Mouse (Mus musculus) skeletal muscle tissue, adult 2 months (tissue): Measurements from ENCODE around the gene Bmpr2.
"Not testable (repeated sequence)": the region's sequence is repeated elsewhere in the genome, so short reads cannot be mapped to it uniquely, and the experiment has no call there.

Experiments used
- DNase-seq: peaks from one replicate; pipeline ENCODE4 v3.0.0-alpha.2; 2012; ENCODE audit warnings: low read depth, low spot score

The Bmpr2 gene

GRCm38 (mm10) chr1:59763164-59763768 is at the start of gene Bmpr2:
Bmpr2 (plus strand) TSS chr1:59763400.
- peak; percentile 75 for DNase-seq

GRCm38 (mm10) chr1:59719900-59720299 is 43.3 kb upstream of the Bmpr2 start:
- no peak for DNase-seq

- no peak for DNase-seq
These were observed 37.5 kb upstream of the Bmpr2 start for GRCm38 (mm10) chr1:59725661-59726060.

- DNase-seq = no peak
These were observed 33.1 kb upstream of the Bmpr2 start for GRCm38 (mm10) chr1:59730106-59730505.

GRCm38 (mm10) chr1:59730737-59731136 is 32.5 kb upstream of the Bmpr2 start:
- DNase-seq = no peak

- no peak for DNase-seq
These were observed 29.1 kb upstream of the Bmpr2 start for GRCm38 (mm10) chr1:59734076-59734475.

- DNase-seq = no peak
These were observed 24.3 kb upstream of the Bmpr2 start for GRCm38 (mm10) chr1:59738768-59739414.

- DNase-seq = no peak
These were observed 23.4 kb upstream of the Bmpr2 start for GRCm38 (mm10) chr1:59739577-59740354.

- DNase-seq = no peak
These were observed 14.2 kb upstream of the Bmpr2 start for GRCm38 (mm10) chr1:59749047-59749446.

GRCm38 (mm10) chr1:59749724-59750123 is 13.5 kb upstream of the Bmpr2 start:
- not testable (repeated sequence) for DNase-seq

GRCm38 (mm10) chr1:59755298-59755697 is 7.9 kb upstream of the Bmpr2 start:
- DNase-seq = no peak

- DNase-seq = no peak
These were observed 4.9 kb upstream of the Bmpr2 start for GRCm38 (mm10) chr1:59758325-59758724.

GRCm38 (mm10) chr1:59762208-59762607 is 992 bp upstream of the Bmpr2 start:
- DNase-seq = peak; percentile 10

- peak; percentile 14 for DNase-seq
These were observed 493 bp upstream of the Bmpr2 start for GRCm38 (mm10) chr1:59762651-59763163.

GRCm38 (mm10) chr1:59763781-59764251 is 616 bp downstream of the Bmpr2 start:
- DNase-seq = peak; percentile 31

- DNase-seq = peak; percentile 45
These were observed 1.3 kb downstream of the Bmpr2 start for GRCm38 (mm10) chr1:59764407-59764971.

GRCm38 (mm10) chr1:59765279-59765678 is 2.1 kb downstream of the Bmpr2 start:
- no peak for DNase-seq

- peak; percentile 9 for DNase-seq
These were observed 3.4 kb downstream of the Bmpr2 start for GRCm38 (mm10) chr1:59766626-59767025.

GRCm38 (mm10) chr1:59771871-59772270 is 8.7 kb downstream of the Bmpr2 start:
- DNase-seq = peak; percentile 25

- peak; percentile 38 for DNase-seq
These were observed 17.9 kb downstream of the Bmpr2 start for GRCm38 (mm10) chr1:59781080-59781479.

GRCm38 (mm10) chr1:59788975-59789374 is 25.8 kb downstream of the Bmpr2 start:
- no peak for DNase-seq

GRCm38 (mm10) chr1:59789741-59790140 is 26.5 kb downstream of the Bmpr2 start:
- no peak for DNase-seq
